Mouse (Mus musculus): ENCODE data around the gene Nfya. TPM values are rescaled to one million over a fixed set of nuclear protein-coding genes. Genes with fewer than 3 reads are reported as not detected.

Gene Nfya
- polyA plus RNA-seq (2017; shearing (Covaris generic)) = 6.2 TPM

GRCm38 (mm10) chr17:48409380-48410298 lies at the start of gene Nfya, which contains the start of gene Oard1:
Gene Nfya (minus strand): TSS chr17:48409906.
Gene Oard1 (plus strand): TSS chr17:48410014.

DNA sequence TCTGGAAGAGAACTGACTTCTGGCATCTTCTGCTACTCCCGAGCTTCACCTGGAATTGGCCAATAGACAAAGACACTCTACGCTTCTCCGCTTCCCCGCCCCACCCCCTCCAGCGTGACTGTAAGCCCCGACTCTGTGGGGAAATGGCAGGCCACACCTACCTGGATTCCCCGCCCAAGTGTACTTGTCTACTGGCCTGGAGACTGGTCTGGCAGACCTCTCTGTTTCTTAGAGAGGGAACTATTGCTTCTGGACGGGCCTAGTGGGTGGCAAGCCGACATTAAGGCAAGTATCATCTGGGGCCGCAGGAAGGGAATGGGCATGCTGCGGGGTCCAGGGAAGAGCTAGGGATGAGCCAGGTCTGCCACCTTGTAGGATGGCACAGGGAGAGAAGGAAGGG lies 45.0 kb upstream of the Nfya start, which contains the start of gene Unc5cl:
Gene Unc5cl, plus strand, starts transcription at position 214 of the 400 bp plus-strand sequence.

GRCm38 (mm10) chr17:48451353-48451675 lies 41.6 kb upstream of the Nfya start, which contains the start of gene Tspo2:
Gene Tspo2 (minus strand): TSS chr17:48451522.

GRCm38 (mm10) chr17:48432158-48432980 lies 22.7 kb upstream of the Nfya start, which contains the start of gene Apobec2:
Gene Apobec2 (minus strand): TSS chr17:48432930.

DNA sequence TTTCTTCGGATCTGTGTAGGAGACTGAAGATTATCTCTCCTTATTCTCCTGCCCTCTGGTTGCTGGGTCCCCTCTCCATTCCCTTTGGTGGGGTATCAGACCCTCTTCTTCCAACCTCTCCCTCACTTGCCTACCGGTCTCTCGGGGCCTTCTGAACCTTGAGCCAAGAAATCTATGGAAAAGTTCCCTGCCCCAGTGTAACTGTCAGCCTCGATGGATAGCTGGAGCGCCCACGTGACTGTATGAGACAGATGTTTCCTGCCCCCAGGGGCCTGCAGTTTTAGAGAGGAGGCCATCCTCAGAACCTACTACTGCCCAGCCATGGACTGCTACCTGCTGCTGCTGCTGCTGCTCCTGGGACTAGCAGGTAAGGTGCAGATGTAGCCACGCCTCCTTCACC lies 50.1 kb downstream of the Nfya start, which contains the start of gene Treml1:
Gene Treml1, plus strand, starts transcription at position 301 of the 400 bp plus-strand sequence.

DNA sequence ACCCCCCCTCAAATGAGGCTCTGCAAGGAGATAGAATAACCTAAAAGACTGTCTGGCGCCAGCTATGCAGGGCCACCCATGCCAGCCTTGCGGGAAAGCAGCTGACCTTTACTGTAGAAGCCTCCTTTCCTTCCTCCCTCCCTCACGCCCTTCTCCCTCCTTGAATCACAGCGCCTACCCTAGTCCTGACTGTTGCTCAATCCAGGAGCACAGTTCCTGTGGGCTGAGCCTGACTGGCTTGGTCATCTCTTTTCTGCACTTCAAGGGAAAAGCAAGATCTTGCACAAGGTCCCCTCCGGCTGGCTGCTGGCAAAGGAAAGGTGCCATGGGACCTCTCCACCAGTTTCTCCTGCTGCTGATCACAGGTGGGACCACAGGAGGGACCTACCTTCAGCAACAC lies 63.5 kb downstream of the Nfya start, which contains the start of gene Trem2:
Gene Trem2, plus strand, starts transcription at position 171 of the 400 bp plus-strand sequence.

Other genes with a start within 250 kb of the Nfya start
- not detected for gene A530064D06Rik, start 242.6 kb downstream of the Nfya start, polyA plus RNA-seq (2017; shearing (Covaris generic))
- not detected for gene Trem1, start 177.1 kb downstream of the Nfya start, polyA plus RNA-seq (2017; shearing (Covaris generic))
- not detected for gene Trem3, start 162.1 kb downstream of the Nfya start, polyA plus RNA-seq (2017; shearing (Covaris generic))
- gene Treml4, start 145.6 kb downstream of the Nfya start, polyA plus RNA-seq (2017; shearing (Covaris generic)) = 1.6 TPM
- gene Treml2, start 110.4 kb downstream of the Nfya start, polyA plus RNA-seq (2017; shearing (Covaris generic)) = 28.8 TPM
- 6.3 TPM for gene B430306N03Rik, start 93.8 kb downstream of the Nfya start, polyA plus RNA-seq (2017; shearing (Covaris generic))
- not detected for gene Trem2, start 63.5 kb downstream of the Nfya start, polyA plus RNA-seq (2017; shearing (Covaris generic))
- not detected for gene Treml1, start 50.0 kb downstream of the Nfya start, polyA plus RNA-seq (2017; shearing (Covaris generic))
- gene Oard1, start 108 bp upstream of the Nfya start, polyA plus RNA-seq (2017; shearing (Covaris generic)) = 100 TPM
- 8.5 TPM for gene Apobec2, start 23.0 kb upstream of the Nfya start, polyA plus RNA-seq (2017; shearing (Covaris generic))
- gene Tspo2, start 41.6 kb upstream of the Nfya start, polyA plus RNA-seq (2017; shearing (Covaris generic)) = not detected
- 38.9 TPM for gene Unc5cl, start 45.0 kb upstream of the Nfya start, polyA plus RNA-seq (2017; shearing (Covaris generic))

All from CD4-positive, CD25-positive, alpha-beta regulatory T cell, adult 9 weeks (primary cell).